In genomic region chr19:8218800-8219199, GRCm38 (mm10) we compare ENCODE assay signal across 24 mouse cellular contexts. TPM values are rescaled to one million over a fixed set of nuclear protein-coding genes. Genes with fewer than 3 reads are reported as not detected.
DNase-seq lines count a peak whose midpoint lies in the region; ATAC-seq and TF ChIP-seq lines count a peak whose summit lies in the region.
"Had no signal": no experiment of that assay in that cellular context is flagged by ENCODE, and none has a peak within 500 bp of the region (broad histone marks: within the 10 kb centered on the region; RNA-seq: fewer than 3 reads in every experiment).

TSS of gene Slc22a29 (minus strand) at chr19:8218900.

- no peaks in the 10 kb centered on the region for H3K79me2 ChIP-seq in liver, adult 2 months (ENCODE audit: control insufficient read depth, insufficient read depth, low read length)

- no peak within 1 kb of the TSS for H3K27ac ChIP-seq in kidney, adult 2 months (ENCODE audit: insufficient read depth, low read depth, low read length)
- H3K27ac ChIP-seq in kidney, postnatal 0 days = no peak within 1 kb of the TSS
- no peak within 1 kb of the TSS for H3K27ac ChIP-seq in liver, adult 2 months (replicated peaks; ENCODE audit: insufficient read depth, low read depth, low read length)

- no peaks in the 10 kb centered on the region for H3K36me3 ChIP-seq in kidney, adult 2 months (ENCODE audit: control insufficient read depth, insufficient read depth, low read length)
- H3K36me3 ChIP-seq in kidney, postnatal 0 days (ENCODE audit: insufficient read depth, low read length) = no peaks in the 10 kb centered on the region
- no peaks in the 10 kb centered on the region for H3K36me3 ChIP-seq in liver, adult 2 months (ENCODE audit: control insufficient read depth, insufficient read depth, low read length)
- H3K36me3 ChIP-seq: G1E had no signal

- 50% methylated on average over 2 of the region's 2 CpGs for WGBS in kidney, adult 2 months
- WGBS in kidney, postnatal 0 days = 80% methylated on average over 2 of the region's 2 CpGs
- WGBS in liver, adult 2 months = 82% methylated on average over 2 of the region's 2 CpGs

- no peak for TF ChIP-seq CTCF in kidney, adult 2 months (conservative IDR thresholded peaks at IDR 0.05; ENCODE audit: insufficient read depth, insufficient read length, low read depth, low read length)
- TF ChIP-seq CTCF in kidney, postnatal 0 days (IDR thresholded peaks at IDR 0.05; ENCODE audit: low read depth) = no peak
- no peak for TF ChIP-seq CTCF in liver, adult 2 months (IDR thresholded peaks at IDR 0.05; ENCODE audit: low read depth, low read length)

- TF ChIP-seq POLR2A in kidney, adult 2 months (IDR thresholded peaks at IDR 0.05; ENCODE audit: low read depth, low read length) = no peak
- TF ChIP-seq POLR2A in liver, adult 2 months (IDR thresholded peaks at IDR 0.05; ENCODE audit: extremely low read depth, insufficient read depth, low read length) = no peak

- ATAC-seq in kidney, postnatal 0 days (replicated peaks; ENCODE audit: low FRiP score, low read depth) = no peak
- ATAC-seq: activated CD4-positive, CD25-positive, alpha-beta regulatory T cell, adult 4 months; CD4-positive, CD25-positive, alpha-beta regulatory T cell, adult 4 months; Patski had no signal

- no peaks in the 10 kb centered on the region for H3K27me3 ChIP-seq in kidney, adult 2 months (replicated peaks; ENCODE audit: control insufficient read depth, insufficient read depth, low read length)
- H3K27me3 ChIP-seq in kidney, postnatal 0 days (ENCODE audit: insufficient read depth, low read length) = no peaks in the 10 kb centered on the region
- no peaks in the 10 kb centered on the region for H3K27me3 ChIP-seq in liver, adult 2 months (ENCODE audit: control insufficient read depth, insufficient read depth, low read length)
- H3K27me3 ChIP-seq: CH12.LX, Patski had no signal

- H3K9ac ChIP-seq in kidney, postnatal 0 days (ENCODE audit: low read depth, low read length) = no peak within 1 kb of the TSS
- no peak within 1 kb of the TSS for H3K9ac ChIP-seq in liver, adult 2 months (ENCODE audit: low read depth, low read length)

- no peak for DNase-seq in kidney, adult 2 months
- DNase-seq in kidney, adult 9 months = no peak
- no peak for DNase-seq in kidney, postnatal 0 days (ENCODE audit: low spot score)
- no peak for DNase-seq in kidney, postnatal 36 days
- peak; percentile 46 for DNase-seq in liver, adult 2 months (ENCODE audit: extremely low read depth, low read depth, low spot score)
- no peak for DNase-seq in liver
- DNase-seq: adrenal gland, adult 2 months; adrenal gland, adult 8-10 months; adrenal gland, postnatal 10 days; adrenal gland, postnatal 14 days; adrenal gland, postnatal 25 days; adrenal gland, postnatal 36 days; B cell, adult 2 months; cerebellum, adult 11 months; cerebellum, adult 11-12 months; cerebellum, adult 18-20 months had no signal

- no peak within 1 kb of the TSS for H3K4me3 ChIP-seq in kidney, adult 2 months (ENCODE audit: insufficient read depth, low read depth, low read length)
- H3K4me3 ChIP-seq in kidney, postnatal 0 days (replicated peaks; ENCODE audit: low read depth, low read length) = no peak within 1 kb of the TSS
- no peak within 1 kb of the TSS for H3K4me3 ChIP-seq in liver, adult 2 months (ENCODE audit: insufficient read depth, low read depth, low read length)

- no peaks in the 10 kb centered on the region; the same call in 1 of the 2 replicates for H3K4me1 ChIP-seq in kidney, adult 2 months (ENCODE audit: control insufficient read depth, insufficient read depth, low read length)
- no peaks in the 10 kb centered on the region for H3K4me1 ChIP-seq in kidney, postnatal 0 days (replicated peaks; ENCODE audit: insufficient read depth, low read length)
- no peaks in the 10 kb centered on the region for H3K4me1 ChIP-seq in liver, adult 2 months (ENCODE audit: control insufficient read depth, insufficient read depth, low read length)

- no peaks in the 10 kb centered on the region for H3K9me3 ChIP-seq in kidney, postnatal 0 days (replicated peaks; ENCODE audit: low read length)
- H3K9me3 ChIP-seq: G1E had no signal

- H3K4me2 ChIP-seq in kidney, postnatal 0 days (ENCODE audit: low read length) = no peak within 1 kb of the TSS

RNA-seq across cellular contexts. Expression of gene Slc22a29, which starts in this region (rescaled TPM):
- polyA plus RNA-seq in kidney, adult 2 months (2012; rRNA removed) = 31.4 and 37.1 TPM in 2 replicates
- polyA plus RNA-seq in kidney, postnatal 0 days (2015; fragmentation: Nextera tagmentation; extraction: Ambion mirVana) = 19.9 and 20.9 TPM in 2 replicates
- total RNA-seq in liver, adult 2 months (2014; rRNA removed) = 1.9 and 2.8 TPM in 2 replicates
- polyA plus RNA-seq in liver, adult 2 months (2012; rRNA removed) = 1.7 and 2.4 TPM in 2 replicates
- total RNA-seq: adrenal gland, adult 2 months; CH12.LX; ES-E14; G1E; MEL had no signal
- polyA plus RNA-seq: adrenal gland, adult 2 months; C2C12; CD4-positive, CD25-positive, alpha-beta regulatory T cell, adult 4 months; G1E; Patski had no signal
